Mouse (Mus musculus) stomach, embryonic 14.5 days (tissue): Measurements from ENCODE around the gene Pih1d1. TPM values are rescaled to one million over a fixed set of nuclear protein-coding genes. Genes with fewer than 3 reads are reported as not detected.

ENCODE experiments used
- ATAC-seq: fragments of 200-750 bp; cut with Nextera tagmentation; 2 replicates; pipeline ENCODE4 v1.8.0; 2017; ENCODE audit warnings: low read depth, moderate TSS enrichment; ENCODE audit not compliant: insufficient number of reproducible peaks, insufficient read depth, low FRiP score
- H3K27ac ChIP-seq: fragments of 300-500 bp; sonication (generic); 2 replicates; pipeline ENCODE4 v1.5.1; 2014; ENCODE audit warnings: mild to moderate bottlenecking, low read length, moderate library complexity, mixed read lengths
- H3K27me3 ChIP-seq: fragments of 300-500 bp; sonication (generic); 2 replicates; pipeline ENCODE4 v1.6.1; 2014; ENCODE audit warnings: low read length, control low read depth, mixed read lengths; ENCODE audit not compliant: control insufficient read depth, insufficient read depth
- H3K36me3 ChIP-seq: fragments of 300-500 bp; sonication (generic); 2 replicates; pipeline ENCODE4 v1.6.1; 2014; ENCODE audit warnings: mild to moderate bottlenecking, control low read depth, low read length, moderate library complexity, mixed read lengths; ENCODE audit not compliant: control insufficient read depth, insufficient read depth
- H3K4me1 ChIP-seq: fragments of 300-500 bp; sonication (generic); 2 replicates; pipeline ENCODE4 v1.6.1; 2014; ENCODE audit warnings: low read length, control low read depth, mixed read lengths; ENCODE audit not compliant: control insufficient read depth, insufficient read depth
- H3K4me2 ChIP-seq: fragments of 300-500 bp; sonication (generic); replicated peaks from 2 replicates; pipeline ENCODE4 v1.6.1; 2014; ENCODE audit warnings: low read depth, low read length, control low read depth
- H3K4me3 ChIP-seq: fragments of 300-500 bp; sonication (generic); 2 replicates; pipeline ENCODE4 v1.5.1; 2014; ENCODE audit warnings: low read depth, low read length, control low read depth
- H3K9ac ChIP-seq: fragments of 300-500 bp; sonication (generic); replicated peaks from 2 replicates; pipeline ENCODE4 v1.6.1; 2014; ENCODE audit warnings: low read depth, mild to moderate bottlenecking, control low read depth, low read length, moderate library complexity, mixed read lengths
- H3K9me3 ChIP-seq: fragments of 300-500 bp; sonication (generic); 2 replicates; pipeline ENCODE4 v1.6.1; 2016; ENCODE audit warnings: low read depth, low read length, control low read depth; ENCODE audit not compliant: control insufficient read depth
- WGBS: fragments of 180-500 bp; shearing (Covaris S2); extraction: QIAGEN DNeasy Blood & Tissue Kit; methylation state at CpG from one replicate; pipeline ENCODE4 v1.1.7; 2014; 5-methylcytosine and 5-hydroxymethylcytosine counted together
- polyA plus RNA-seq: library from polyadenylated mRNA; unstranded; fragments of >200 nt; fragmentation: Nextera tagmentation; extraction: Ambion mirVana; gene quantifications from 2 replicates; pipeline ENCODE4 v1.2.1, GENCODE M21; 2014

Gene Pih1d1
- polyA plus RNA-seq, 1 experiment from 2014 or later, result 114 TPM

- H3K4me2 ChIP-seq, result no peak within 1 kb of the TSS
- no peaks in the 10 kb centered on the region for H3K9me3 ChIP-seq
- peaks cover 4% of the 10 kb centered on the region; the same call in 1 of the 2 replicates for H3K4me1 ChIP-seq
- H3K36me3 ChIP-seq, result no peaks in the 10 kb centered on the region
- ATAC-seq, result no peak
- H3K9ac ChIP-seq, result no peak within 1 kb of the TSS
- no peak within 1 kb of the TSS for H3K4me3 ChIP-seq
- no peak within 1 kb of the TSS for H3K27ac ChIP-seq
- WGBS, result 23% methylated on average over 20 of the region's 20 CpGs
- peaks cover 68% of the 10 kb centered on the region for H3K27me3 ChIP-seq
Measured at GRCm38 (mm10) chr7:45180896-45181477, 26.9 kb downstream of the Pih1d1 start, which contains the start of gene Pth2. TSS of gene Pth2 (plus strand) at chr7:45180995.

DNA sequence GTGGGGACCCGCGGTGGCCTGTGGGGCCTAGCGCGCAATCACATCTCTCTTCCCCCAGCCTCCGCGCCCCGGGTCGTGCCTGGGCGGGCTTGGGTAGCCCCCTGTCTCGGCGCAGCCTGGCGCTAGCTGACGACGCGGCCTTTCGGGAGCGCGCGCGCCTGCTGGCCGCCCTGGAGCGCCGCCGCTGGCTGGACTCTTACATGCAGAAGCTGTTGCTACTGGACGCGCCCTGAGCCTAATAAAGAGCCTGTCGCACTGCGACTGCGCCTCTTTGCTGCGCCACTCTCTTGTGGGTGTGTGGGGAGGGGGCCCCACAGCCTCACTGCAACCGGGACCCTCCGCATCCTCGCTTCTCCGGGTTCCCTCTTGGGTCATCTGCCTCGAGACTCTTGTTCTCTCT lies 27.4 kb downstream of the Pih1d1 start:
- H3K4me3 ChIP-seq, result no peak overlapping the region
- 6% methylated on average over 35 of the region's 35 CpGs for WGBS
- no peak for ATAC-seq
- no peak overlapping the region for H3K9ac ChIP-seq
- no peaks in the 10 kb centered on the region for H3K9me3 ChIP-seq
- H3K27ac ChIP-seq, result no peak overlapping the region
- no peaks in the 10 kb centered on the region for H3K4me1 ChIP-seq
- peaks cover 65% of the 10 kb centered on the region for H3K27me3 ChIP-seq
- H3K36me3 ChIP-seq, result no peaks in the 10 kb centered on the region
- no peak overlapping the region for H3K4me2 ChIP-seq

GRCm38 (mm10) chr7:45182199-45182601 lies 28.1 kb downstream of the Pih1d1 start:
- Histone ChIP-seq H3K4me2 (peak overlapping the region; percentile 41), H3K4me3 (peak overlapping the region; percentile 19), H3K27me3 (peaks cover 58% of the 10 kb centered on the region), H3K4me1 (no peaks in the 10 kb centered on the region), H3K9me3 (no peaks in the 10 kb centered on the region), H3K27ac (no peak overlapping the region), H3K9ac (no peak overlapping the region), H3K36me3 (no peaks in the 10 kb centered on the region)
- ATAC-seq, result peak; percentile 84
- WGBS, result under 1% methylated on average over 34 of the region's 34 CpGs

DNA sequence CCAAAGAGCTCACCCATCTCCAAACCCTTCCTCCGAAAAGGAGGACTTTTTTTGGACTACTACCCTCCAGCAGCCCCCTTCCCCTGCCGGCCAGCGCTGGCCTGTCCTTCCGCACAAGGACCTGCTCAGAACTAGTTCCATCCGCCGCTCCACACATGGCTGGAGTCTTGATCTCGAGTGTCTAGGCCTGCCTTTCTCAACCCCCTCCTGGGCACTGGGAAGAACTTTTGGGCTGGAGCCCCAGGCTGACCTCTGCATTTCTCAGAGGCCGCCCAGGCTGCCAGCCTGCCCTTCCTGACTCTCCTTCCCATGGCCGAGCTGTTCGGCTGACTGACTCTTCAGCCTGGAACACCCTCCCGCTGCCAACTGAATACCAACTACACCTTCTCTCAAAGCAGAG lies 28.5 kb downstream of the Pih1d1 start:
- H3K27me3 ChIP-seq, result peaks cover 57% of the 10 kb centered on the region
- no peak overlapping the region for H3K27ac ChIP-seq
- no peaks in the 10 kb centered on the region for H3K9me3 ChIP-seq
- no peaks in the 10 kb centered on the region for H3K36me3 ChIP-seq
- no peaks in the 10 kb centered on the region for H3K4me1 ChIP-seq
- WGBS, result 19% methylated on average over 11 of the region's 11 CpGs
- H3K4me2 ChIP-seq, result peak overlapping the region; percentile 41
- 0 out of 2 replicates have a peak, but pooled peaks have one; percentile 7 for ATAC-seq
- H3K9ac ChIP-seq, result no peak overlapping the region
- peak overlapping the region; percentile 19 for H3K4me3 ChIP-seq

GRCm38 (mm10) chr7:45183672-45184071 lies 29.6 kb downstream of the Pih1d1 start:
- WGBS, result 65% methylated on average over 7 of the region's 7 CpGs
- no peaks in the 10 kb centered on the region for H3K4me1 ChIP-seq
- ATAC-seq, result no peak

GRCm38 (mm10) chr7:45185921-45186320 lies 31.8 kb downstream of the Pih1d1 start:
- Histone ChIP-seq H3K9me3 (no peaks in the 10 kb centered on the region), H3K4me2 (no peak overlapping the region), H3K27ac (no peak overlapping the region), H3K4me1 (no peaks in the 10 kb centered on the region), H3K27me3 (peaks cover 30% of the 10 kb centered on the region), H3K4me3 (no peak overlapping the region), H3K9ac (no peak overlapping the region), H3K36me3 (no peaks in the 10 kb centered on the region)
- ATAC-seq, result no peak
- 63% methylated on average over 7 of the region's 7 CpGs for WGBS

More at GRCm38 (mm10) chr7:45183672-45184071, 29.6 kb downstream of the Pih1d1 start:
- Histone ChIP-seq H3K36me3 (no peaks in the 10 kb centered on the region), H3K27ac (no peak overlapping the region), H3K4me3 (no peak overlapping the region), H3K9ac (no peak overlapping the region), H3K4me2 (no peak overlapping the region), H3K27me3 (peaks cover 49% of the 10 kb centered on the region), H3K9me3 (no peaks in the 10 kb centered on the region)

DNA sequence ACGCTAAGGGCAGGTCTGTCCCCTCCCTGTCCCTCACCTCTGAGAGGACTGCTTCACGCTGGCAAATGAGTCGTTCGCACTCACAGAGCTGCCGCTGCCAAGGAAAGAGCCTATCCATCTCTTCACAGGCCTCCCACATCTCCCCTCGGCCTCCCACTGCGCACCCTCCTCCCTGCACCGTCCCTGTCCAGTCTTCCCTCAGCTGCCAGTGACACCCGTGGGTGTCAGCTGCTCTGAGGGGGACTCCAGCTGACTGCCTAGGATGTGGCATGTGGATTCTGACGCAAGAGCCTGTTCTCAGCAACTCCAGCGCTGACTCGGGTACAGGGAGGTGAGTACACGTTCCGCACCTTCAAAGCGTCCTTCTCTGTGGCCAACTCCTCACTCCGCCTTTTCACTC lies 35.5 kb downstream of the Pih1d1 start:
- Histone ChIP-seq H3K4me1 (peaks cover 6% of the 10 kb centered on the region; the same call in 1 of the 2 replicates), H3K27ac (no peak overlapping the region), H3K9ac (no peak overlapping the region), H3K27me3 (0 out of 2 replicates have a peak, but pooled peaks cover 6% of the 10 kb centered on the region), H3K36me3 (no peaks in the 10 kb centered on the region), H3K4me2 (no peak overlapping the region), H3K9me3 (no peaks in the 10 kb centered on the region), H3K4me3 (no peak overlapping the region)
- no peak for ATAC-seq
- WGBS, result 51% methylated on average over 16 of the region's 16 CpGs

DNA sequence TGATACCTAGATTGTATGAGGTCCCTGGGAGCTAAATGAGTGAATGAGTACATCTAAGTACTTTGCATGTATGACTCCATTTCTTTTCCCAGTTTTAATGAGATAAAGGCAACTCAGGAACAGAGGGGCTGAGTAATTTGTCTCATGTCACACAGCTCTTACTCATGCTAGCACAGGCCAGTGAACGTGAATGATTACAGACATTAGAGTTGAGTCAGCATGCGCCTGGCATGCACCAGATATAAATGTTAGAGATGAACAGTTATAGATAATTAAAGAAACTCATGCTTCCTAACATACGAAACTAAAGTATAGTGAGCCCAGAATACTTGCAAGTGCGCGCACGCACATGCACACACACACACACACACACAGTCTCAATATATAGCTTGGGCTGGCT lies 36.1 kb downstream of the Pih1d1 start:
- Histone ChIP-seq H3K9me3 (no peaks in the 10 kb centered on the region), H3K27ac (no peak overlapping the region), H3K4me2 (no peak overlapping the region), H3K27me3 (0 out of 2 replicates have a peak, but pooled peaks cover 4% of the 10 kb centered on the region), H3K9ac (no peak overlapping the region), H3K4me1 (peaks cover 6% of the 10 kb centered on the region; the same call in 1 of the 2 replicates), H3K36me3 (no peaks in the 10 kb centered on the region), H3K4me3 (no peak overlapping the region)
- WGBS, result 89% methylated on average over 6 of the region's 6 CpGs
- no peak for ATAC-seq

DNA sequence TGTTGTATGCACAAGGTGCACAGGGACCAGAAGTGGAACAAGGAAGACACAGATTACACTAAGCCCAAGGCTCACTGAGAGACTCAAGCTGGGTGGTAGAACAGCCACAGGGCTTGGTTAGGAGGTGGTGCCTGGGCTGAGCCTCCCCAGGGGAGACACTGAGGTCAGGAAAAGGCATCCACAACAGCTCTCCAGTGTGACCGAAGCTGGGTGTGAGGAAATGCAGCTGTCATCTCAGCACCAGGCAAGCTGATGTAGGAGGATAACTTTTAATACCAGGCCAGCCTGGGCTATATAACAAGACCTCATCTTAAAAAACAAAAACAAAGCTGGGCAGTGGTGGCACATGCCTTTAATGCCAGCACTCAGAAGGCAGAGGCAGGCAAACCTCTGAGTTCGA lies 37.1 kb downstream of the Pih1d1 start:
- H3K9ac ChIP-seq, result no peak overlapping the region
- H3K4me2 ChIP-seq, result no peak overlapping the region
- 53% methylated on average over 2 of the region's 2 CpGs for WGBS
- no peaks in the 10 kb centered on the region for H3K36me3 ChIP-seq
- 0 out of 2 replicates have a peak, but pooled peaks cover 4% of the 10 kb centered on the region for H3K27me3 ChIP-seq
- H3K27ac ChIP-seq, result no peak overlapping the region
- H3K9me3 ChIP-seq, result no peaks in the 10 kb centered on the region
- H3K4me1 ChIP-seq, result peaks cover 6% of the 10 kb centered on the region; the same call in 1 of the 2 replicates
- no peak overlapping the region for H3K4me3 ChIP-seq
- ATAC-seq, result no peak
